Mouse (Mus musculus): Measurements from ENCODE around the gene Sdhb.

The Sdhb gene

GRCm38 (mm10) chr4:141014114-141014513 is 53.1 kb downstream of the Sdhb start:
- no peak for ATAC-seq (ENCODE audit: low TSS enrichment)

GRCm38 (mm10) chr4:141014856-141015255 is 53.9 kb downstream of the Sdhb start:
- ATAC-seq (ENCODE audit: low TSS enrichment) = peak; percentile 11; the same call in 1 of the 2 replicates

- ATAC-seq (ENCODE audit: low TSS enrichment) = no peak
These were observed 54.4 kb downstream of the Sdhb start for GRCm38 (mm10) chr4:141015356-141015755.

GRCm38 (mm10) chr4:141016311-141016710 is 55.3 kb downstream of the Sdhb start:
- peak; percentile 45; the same call in 1 of the 2 replicates for ATAC-seq (ENCODE audit: low TSS enrichment)

GRCm38 (mm10) chr4:141017657-141018436 is 56.8 kb downstream of the Sdhb start:
- ATAC-seq (ENCODE audit: low TSS enrichment) = no peak

GRCm38 (mm10) chr4:141020220-141020619 is 59.2 kb downstream of the Sdhb start:
- no peak for ATAC-seq (ENCODE audit: low TSS enrichment)

GRCm38 (mm10) chr4:141020811-141021613 is 60.0 kb downstream of the Sdhb start:
- no peak; the same call in 1 of the 2 replicates for ATAC-seq (ENCODE audit: low TSS enrichment)

- no peak; the same call in 1 of the 2 replicates for ATAC-seq (ENCODE audit: low TSS enrichment)
These were observed 60.6 kb downstream of the Sdhb start for GRCm38 (mm10) chr4:141021614-141021929.

GRCm38 (mm10) chr4:141024052-141024451 is 63.0 kb downstream of the Sdhb start:
- peak; percentile 80 for ATAC-seq (ENCODE audit: low TSS enrichment)

GRCm38 (mm10) chr4:141024992-141025391 is 64.0 kb downstream of the Sdhb start:
- no peak for ATAC-seq (ENCODE audit: low TSS enrichment)
